In genomic region chr17:40812259-40812658, GRCm38 (mm10) we compare ENCODE assay signal across 18 mouse cellular contexts. TPM values are rescaled to one million over a fixed set of nuclear protein-coding genes. Genes with fewer than 3 reads are reported as not detected.
"Had no signal": no experiment of that assay in that cellular context is flagged by ENCODE, and none has a peak within 500 bp of the region (broad histone marks: within the 10 kb centered on the region; RNA-seq: fewer than 3 reads in every experiment).

No protein-coding gene starts in this region.

- H3K36me3 ChIP-seq: limb, embryonic 12.5 days; lung, embryonic 15.5 days; midbrain, embryonic 12.5 days had no signal

- H3K4me1 ChIP-seq: limb, embryonic 12.5 days; lung, embryonic 15.5 days; midbrain, embryonic 12.5 days had no signal

- H3K9me3 ChIP-seq: limb, embryonic 12.5 days; lung, embryonic 15.5 days; midbrain, embryonic 12.5 days had no signal

- H3K4me2 ChIP-seq: limb, embryonic 12.5 days; lung, embryonic 15.5 days; midbrain, embryonic 12.5 days had no signal

- H3K9ac ChIP-seq: limb, embryonic 12.5 days; lung, embryonic 15.5 days; midbrain, embryonic 12.5 days had no signal

- H3K27ac ChIP-seq: kidney, postnatal 0 days; limb, embryonic 12.5 days; lung, embryonic 15.5 days; midbrain, embryonic 12.5 days had no signal

- DNase-seq: kidney, adult 9 months; kidney, postnatal 36 days; layer of hippocampus, adult 9-11 months; layer of hippocampus, postnatal 36 days; right cerebral cortex, adult 18-20 months; right cerebral cortex, postnatal 25 days; thymus, postnatal 36 days had no signal

- H3K27me3 ChIP-seq: limb, embryonic 12.5 days; lung, embryonic 15.5 days; midbrain, embryonic 12.5 days had no signal

- ATAC-seq: intestine, postnatal 0 days had no signal

- H3K4me3 ChIP-seq: limb, embryonic 12.5 days; lung, embryonic 15.5 days; midbrain, embryonic 12.5 days had no signal

RNA-seq across cellular contexts. Expression of gene Rhag, which starts 1.3 kb away (rescaled TPM):
- polyA plus RNA-seq: liver, adult 2 months; midbrain, postnatal 0 days had no signal

RNA-seq across cellular contexts. Expression of gene Crisp2, which starts 5.5 kb away (rescaled TPM):
- polyA plus RNA-seq: kidney, postnatal 0 days; limb, embryonic 12.5 days; liver, adult 2 months; lung, embryonic 15.5 days; midbrain, embryonic 12.5 days; midbrain, postnatal 0 days; neural tube, embryonic 14.5 days; spleen, adult 2 months; stomach, embryonic 16.5 days; thymus, postnatal 0 days had no signal
